Mouse (Mus musculus) CH12.LX (cell line): ENCODE results near the gene Ttc36. TPM values are rescaled to one million over a fixed set of nuclear protein-coding genes. Genes with fewer than 3 reads are reported as not detected.

Experiments
- DNase-seq: peaks from one replicate; pipeline ENCODE4 v3.0.0-alpha.2; 2013; ENCODE audit errors: extremely low read depth
- H3K27ac ChIP-seq: 2 replicates; pipeline ENCODE4 v1.5.1; 2012; ENCODE audit warnings: low read depth, mild to moderate bottlenecking, control low read depth, moderate library complexity; ENCODE audit not compliant: insufficient read depth
- H3K27me3 ChIP-seq: replicated peaks from 2 replicates; pipeline ENCODE3; 2012; ENCODE audit warnings: inconsistent platforms
- H3K36me3 ChIP-seq, 2 experiments: replicated peaks in 1 of 2; 2 replicates each; pipeline versions ENCODE3 to v1.6.1; 2012; ENCODE audit warnings: inconsistent platforms in 1 of 2, low read length in 1 of 2, mild to moderate bottlenecking in 1 of 2, mixed read lengths in 1 of 2, moderate library complexity in 1 of 2; ENCODE audit not compliant: control insufficient read depth in 1 of 2, insufficient read depth in 1 of 2
- H3K4me1 ChIP-seq, 2 experiments: 2 replicates each; pipeline ENCODE4 v1.6.1; 2012; ENCODE audit warnings: inconsistent platforms in 1 of 2, moderate library complexity in 1 of 2; ENCODE audit not compliant: insufficient read depth in 2 of 2, control insufficient read depth in 1 of 2
- H3K4me2 ChIP-seq: 2 replicates; pipeline ENCODE4 v1.6.1; 2012; ENCODE audit warnings: low read depth, mild to moderate bottlenecking, control low read depth; ENCODE audit not compliant: poor library complexity, insufficient read depth, severe bottlenecking
- H3K4me3 ChIP-seq, 3 experiments: fragments of 150-350 bp in 1 of 3; sonication (generic) in 1 of 3; replicated peaks in 1 of 3; 2 replicates each; pipeline versions ENCODE3 to v1.5.1; 2011 to 2012; ENCODE audit warnings: low read depth in 2 of 3, low read length in 2 of 3, mild to moderate bottlenecking in 2 of 3, moderate library complexity in 2 of 3, control low read depth in 1 of 3, improper control_type of control experiment in 1 of 3, inconsistent platforms in 1 of 3, mixed read lengths in 1 of 3; ENCODE audit not compliant: poor library complexity in 1 of 3
- H3K79me2 ChIP-seq: replicated peaks from 2 replicates; pipeline ENCODE4 v1.6.1; 2012; ENCODE audit warnings: mild to moderate bottlenecking, moderate library complexity; ENCODE audit not compliant: control insufficient read depth, poor library complexity, insufficient read depth, severe bottlenecking; ENCODE audit errors: extremely low read depth
- H3K9ac ChIP-seq: 2 replicates; pipeline ENCODE4 v1.6.1; 2012; ENCODE audit warnings: low read depth, mild to moderate bottlenecking, control low read depth, moderate library complexity; ENCODE audit not compliant: insufficient read depth
- H3K9me3 ChIP-seq: replicated peaks from 2 replicates; pipeline ENCODE3; 2012; ENCODE audit warnings: low read length, inconsistent platforms, mixed read lengths
- CHD1 ChIP-seq: IDR thresholded peaks from 2 replicates; pipeline ENCODE4 v1.6.1; 2012; ENCODE audit warnings: low read depth, low read length, improper control_type of control experiment, inconsistent platforms
- E2F4 ChIP-seq: IDR thresholded peaks from 2 replicates; pipeline ENCODE4 v1.6.1; 2011; ENCODE audit warnings: low read depth, low read length, improper control_type of control experiment; ENCODE audit not compliant: insufficient replicate concordance
- ELF1 ChIP-seq: IDR thresholded peaks from 2 replicates; pipeline ENCODE4 v1.6.1; 2014; ENCODE audit warnings: low read depth, mild to moderate bottlenecking, inconsistent platforms, low read length, improper control_type of control experiment
- GABPA ChIP-seq: IDR thresholded peaks from 2 replicates; pipeline ENCODE4 v1.6.1; 2012; ENCODE audit warnings: low read depth, low read length, improper control_type of control experiment, inconsistent platforms; ENCODE audit not compliant: insufficient replicate concordance
- JUND ChIP-seq: conservative IDR thresholded peaks from 2 replicates; pipeline ENCODE4 v1.6.1; 2011; ENCODE audit warnings: low read depth, low read length, improper control_type of control experiment
- KAT2A ChIP-seq: IDR thresholded peaks from 2 replicates; pipeline ENCODE4 v1.6.1; 2012; ENCODE audit warnings: low read length, improper control_type of control experiment, inconsistent platforms; ENCODE audit not compliant: insufficient replicate concordance
- MAZ ChIP-seq: IDR thresholded peaks from 2 replicates; pipeline ENCODE4 v1.6.1; 2012; ENCODE audit warnings: low read depth, mild to moderate bottlenecking, inconsistent platforms, low read length, improper control_type of control experiment, moderate library complexity
- MEF2A ChIP-seq: IDR thresholded peaks from 2 replicates; pipeline ENCODE4 v1.6.1; 2014; ENCODE audit warnings: low read depth, mild to moderate bottlenecking, inconsistent platforms, low read length, improper control_type of control experiment, borderline replicate concordance
- NELFE ChIP-seq: IDR thresholded peaks from 2 replicates; pipeline ENCODE4 v1.6.1; 2011; ENCODE audit warnings: low read depth, low read length, improper control_type of control experiment
- NRF1 ChIP-seq: IDR thresholded peaks from 2 replicates; pipeline ENCODE4 v1.6.1; 2014; ENCODE audit warnings: low read depth, mild to moderate bottlenecking, inconsistent platforms, low read length, improper control_type of control experiment, moderate library complexity
- PAX5 ChIP-seq: IDR thresholded peaks from 2 replicates; pipeline ENCODE4 v1.6.1; 2012; ENCODE audit warnings: low read length, inconsistent platforms, mixed read lengths
- POLR2A ChIP-seq: IDR thresholded peaks from 2 replicates; pipeline ENCODE4 v1.6.1; 2011; ENCODE audit warnings: low read depth, mild to moderate bottlenecking, improper control_type of control experiment, low read length
- RAD21 ChIP-seq: IDR thresholded peaks from 2 replicates; pipeline ENCODE4 v1.6.1; 2011; ENCODE audit warnings: low read depth, mild to moderate bottlenecking, low read length, improper control_type of control experiment, moderate library complexity
- RCOR1 ChIP-seq: conservative IDR thresholded peaks from 2 replicates; pipeline ENCODE4 v1.6.1; 2012; ENCODE audit warnings: low read depth, mild to moderate bottlenecking, inconsistent platforms, low read length, improper control_type of control experiment
- SIN3A ChIP-seq: IDR thresholded peaks from 2 replicates; pipeline ENCODE4 v1.6.1; 2012; ENCODE audit warnings: low read length, improper control_type of control experiment, inconsistent platforms
- SMC3 ChIP-seq: IDR thresholded peaks from 2 replicates; pipeline ENCODE4 v1.6.1; 2011; ENCODE audit warnings: low read depth, low read length, improper control_type of control experiment
- TBP ChIP-seq: conservative IDR thresholded peaks from 2 replicates; pipeline ENCODE4 v1.6.1; 2011; ENCODE audit warnings: low read depth, low read length, improper control_type of control experiment
- TCF12 ChIP-seq: IDR thresholded peaks from 2 replicates; pipeline ENCODE4 v1.6.1; 2014; ENCODE audit warnings: low read depth, mild to moderate bottlenecking, inconsistent platforms, low read length, improper control_type of control experiment
- USF2 ChIP-seq: conservative IDR thresholded peaks from 2 replicates; pipeline ENCODE4 v1.6.1; 2011; ENCODE audit warnings: low read depth, low read length, improper control_type of control experiment
- dilution Hi-C: fragments of 300-500 bp; cut with MboI; formaldehyde crosslinking; loops from 2 replicates; pipeline ENCODE4 v1.14.3; 2020; ENCODE audit warnings: low sequenced_read_pairs; ENCODE audit not compliant: extremely low pct_unique_long_range_greater_than_20kb, extremely low pct_ligation_motif_present
- in situ Hi-C: fragments of 300-500 bp; cut with MboI; formaldehyde crosslinking; loops from 3 replicates; pipeline ENCODE4 v1.14.3; 2019; ENCODE audit warnings: low sequenced_read_pairs, low pct_ligation_motif_present, low pct_unique_long_range_greater_than_20kb, mixed read lengths
- polyA plus RNA-seq: library from polyadenylated mRNA; unstranded; fragments of >175 nt; gene quantifications from 2 replicates; pipeline ENCODE4 v1.2.1, GENCODE M21; 2012; ENCODE audit warnings: low read depth; ENCODE audit not compliant: insufficient read length
- total RNA-seq, 2 experiments: library from RNA; depleted of rRNA; stranded (reverse); fragments of 300-350 nt in 1 of 2; fragments of >200 nt in 1 of 2; gene quantifications; 2 replicates each; pipeline ENCODE4 v1.2.3; 2012 to 2014

Ttc36 gene
- total and polyA plus RNA-seq, 3 experiments = 0.51 to 0.68 TPM; not detected in 1

DNA sequence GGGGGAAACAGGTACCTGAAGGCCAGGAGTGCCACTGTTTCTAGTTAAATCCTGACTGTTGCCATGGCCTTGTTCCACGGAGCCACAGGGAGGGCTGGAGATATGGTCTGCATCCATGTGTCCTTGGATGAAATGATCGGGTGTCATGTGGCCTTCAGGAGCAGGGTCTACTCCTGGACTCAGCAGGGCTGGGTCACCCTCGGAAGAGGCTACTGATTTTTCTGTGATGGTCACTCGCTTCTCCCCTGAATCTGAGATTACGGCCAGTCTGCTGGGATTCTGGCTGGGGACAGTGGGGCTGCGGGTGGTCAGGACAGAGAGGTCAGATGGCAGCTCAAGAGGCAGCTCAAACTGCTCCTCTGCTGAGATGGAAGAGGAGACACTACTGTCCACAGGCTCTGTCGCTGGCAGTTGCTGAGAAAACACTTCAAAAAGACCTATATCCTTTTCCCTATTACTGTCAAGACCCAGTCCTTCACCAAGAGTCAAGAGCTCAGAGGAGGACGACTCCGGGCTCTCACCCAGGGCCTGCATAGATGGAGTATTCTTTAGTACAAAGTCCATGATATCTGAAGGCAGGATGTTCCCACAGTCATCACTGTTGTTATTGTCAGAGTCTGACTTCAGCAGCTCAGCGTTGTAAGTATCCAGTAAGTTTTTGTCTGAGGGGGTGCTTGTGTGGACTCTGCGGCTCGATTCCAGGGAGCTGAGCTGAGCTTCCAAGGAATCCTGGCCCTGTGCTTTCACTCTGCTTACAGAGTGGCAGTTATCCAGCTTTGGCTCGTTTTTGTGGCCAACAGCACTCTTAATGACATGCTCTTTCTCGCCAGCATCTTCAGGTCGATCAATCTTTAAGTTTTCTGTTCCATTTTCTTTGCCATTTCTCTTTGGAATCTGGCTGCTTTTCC lies 17.3 kb upstream of the Ttc36 start:
- in situ Hi-C loops = no loop called here
- H3K9me3 ChIP-seq = no peaks in the 10 kb centered on the region
- dilution Hi-C loops = no loop called here
- H3K4me3 ChIP-seq = no peak overlapping the region
- H3K79me2 ChIP-seq = 0 out of 2 replicates have a peak, but pooled peaks cover 6% of the 10 kb centered on the region
- peaks cover 96 to 99% of the 10 kb centered on the region in 2 experiments for H3K36me3 ChIP-seq
- H3K27ac ChIP-seq = no peak overlapping the region
- H3K27me3 ChIP-seq = no peaks in the 10 kb centered on the region
- H3K4me1 ChIP-seq = no peaks in the 10 kb centered on the region
- H3K9ac ChIP-seq = no peak overlapping the region
- DNase-seq = no peak
- no peak overlapping the region for H3K4me2 ChIP-seq
- no peak for TF ChIP-seq NELFE
- TF ChIP-seq USF2 = no peak

DNA sequence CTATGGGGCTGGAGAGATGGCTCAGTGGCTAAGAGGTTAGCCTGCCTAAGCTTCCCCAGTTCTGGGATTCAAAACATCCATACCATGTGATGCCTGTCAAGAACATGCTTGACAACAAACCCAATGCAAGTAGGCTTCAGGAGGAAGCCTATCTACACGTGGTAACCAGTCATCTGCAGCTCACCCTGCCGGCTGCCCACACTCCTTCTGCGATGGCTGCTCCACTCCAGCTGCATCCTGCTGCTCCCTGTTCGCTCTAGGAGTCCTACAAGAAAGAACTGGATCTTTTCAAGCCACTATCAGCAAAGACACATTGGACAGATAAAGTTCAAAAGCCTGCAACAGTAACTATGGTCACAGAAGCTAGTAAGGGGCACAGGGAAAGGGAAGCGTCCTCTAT lies 14.7 kb upstream of the Ttc36 start:
- H3K4me2 ChIP-seq = no peak overlapping the region
- dilution Hi-C loops = no loop called here
- DNase-seq = no peak
- peaks cover 99 to 100% of the 10 kb centered on the region in 2 experiments for H3K36me3 ChIP-seq
- in situ Hi-C loops = no loop called here
- H3K9me3 ChIP-seq = no peaks in the 10 kb centered on the region
- no peak overlapping the region for H3K9ac ChIP-seq
- no peaks in the 10 kb centered on the region for H3K4me1 ChIP-seq
- H3K79me2 ChIP-seq = 0 out of 2 replicates have a peak, but pooled peaks cover 6% of the 10 kb centered on the region
- H3K4me3 ChIP-seq = no peak overlapping the region
- H3K27me3 ChIP-seq = no peaks in the 10 kb centered on the region
- no peak overlapping the region for H3K27ac ChIP-seq
- TF ChIP-seq POLR2A = no peak
- no peak for TF ChIP-seq SIN3A
- no peak for TF ChIP-seq GABPA
- no peak for TF ChIP-seq MAZ
- TF ChIP-seq RAD21 = no peak
- no peak for TF ChIP-seq SMC3
- TF ChIP-seq TCF12 = no peak
- no peak for TF ChIP-seq TBP
- no peak for TF ChIP-seq PAX5
- TF ChIP-seq MEF2A = no peak
- no peak for TF ChIP-seq JUND

DNA sequence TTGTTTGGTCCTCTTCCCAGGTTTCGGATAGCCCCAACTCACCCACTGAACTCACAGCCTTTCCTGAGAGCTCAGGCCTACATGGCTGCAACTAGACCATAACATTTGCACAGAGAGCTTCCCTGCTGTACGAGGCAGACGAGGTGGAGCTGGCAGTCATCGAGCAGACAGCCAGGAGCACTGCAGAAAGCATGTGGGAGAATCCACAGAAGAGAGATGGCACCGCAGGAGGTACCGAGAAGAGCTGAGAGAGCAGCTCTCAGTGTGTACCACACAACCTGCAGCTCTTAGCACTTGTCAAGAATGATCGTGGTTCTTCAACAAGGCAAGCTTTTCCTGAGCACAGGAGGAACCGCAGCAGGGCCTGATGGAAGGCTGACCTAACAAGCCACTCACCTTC lies 11.3 kb upstream of the Ttc36 start:
- DNase-seq = no peak
- Histone ChIP-seq H3K9ac (no peak overlapping the region), H3K27ac (no peak overlapping the region), H3K27me3 (no peaks in the 10 kb centered on the region), H3K4me2 (no peak overlapping the region), H3K4me3 (no peak overlapping the region), H3K4me1 (no peaks in the 10 kb centered on the region), H3K9me3 (no peaks in the 10 kb centered on the region), H3K36me3 (peaks cover 95 to 99% of the 10 kb centered on the region in 2 experiments), H3K79me2 (no peaks in the 10 kb centered on the region)
- in situ Hi-C loops (no loop called here), dilution Hi-C loops (no loop called here)
- TF ChIP-seq NRF1 (no peak), TCF12 (no peak), E2F4 (no peak), RCOR1 (no peak), MAZ (no peak), USF2 (no peak), KAT2A (no peak), CHD1 (no peak), SMC3 (no peak), ELF1 (no peak)
